Mouse (Mus musculus) gastrocnemius, adult 2 months (tissue): ENCODE measurements around the gene Fam214b. TPM values are rescaled to one million over a fixed set of nuclear protein-coding genes. Genes with fewer than 3 reads are reported as not detected.

Experiments
- DNase-seq: peaks from one replicate; pipeline ENCODE4 v3.0.0; 2022
- H3K27ac ChIP-seq: fragments of 200-600 bp; 2 replicates; pipeline ENCODE4 v1.8.1; 2022; ENCODE audit warnings: mild to moderate bottlenecking
- H3K4me3 ChIP-seq: fragments of 200-600 bp; 2 replicates; pipeline ENCODE4 v1.8.1; 2022; ENCODE audit warnings: mild to moderate bottlenecking, moderate library complexity
- CTCF ChIP-seq: fragments of 200-600 bp; IDR thresholded peaks from 2 replicates; pipeline ENCODE4 v1.8.1; 2022; ENCODE audit warnings: antibody characterized with exemption, mild to moderate bottlenecking, moderate library complexity
- intact Hi-C: fragments of 180-260 bp; cut with DNase I; formaldehyde crosslinking; loops from one replicate; pipeline ENCODE4 v1.15.1; 2025
- long read RNA-seq, 2 experiments: library from polyadenylated mRNA; stranded (forward); transcript quantifications; one replicate each; pipeline ENCODE4 v2.0.0; 2021
- total RNA-seq, 2 experiments: library from RNA; stranded (reverse); gene quantifications; 2 replicates each; pipeline ENCODE4 v1.2.3; 2021

Fam214b gene
- 10 to 100 TPM; 21.1 to 24.5 TPM for total RNA-seq
- long read RNA-seq, experiment 1, transcript Fam214b-204 (9 exons, 3,280 nt): minor isoform, 5 of 33 reads
- long read RNA-seq, experiment 1, transcript Fam214b-202 (9 exons, 3,107 nt): major isoform, 6 of 33 reads
- long read RNA-seq, experiment 1, transcript Fam214b-201 (9 exons, 3,074 nt): major isoform, 6 of 33 reads
- long read RNA-seq, experiment 1, partial matches to known transcripts: 6 of 33 reads
- long read RNA-seq, experiment 1, other reads (novel, unspliced or antisense): 10 of 33 reads
- long read RNA-seq, experiment 2, transcript Fam214b-202 (9 exons, 3,107 nt): minor isoform, 6 of 32 reads
- long read RNA-seq, experiment 2, transcript Fam214b-201 (9 exons, 3,074 nt): major isoform, 8 of 32 reads
- long read RNA-seq, experiment 2, partial matches to known transcripts: 5 of 32 reads
- long read RNA-seq, experiment 2, other reads (novel, unspliced or antisense): 13 of 32 reads

- H3K27ac ChIP-seq: peak within 1 kb of the TSS; percentile 96
- TF ChIP-seq CTCF: no peak
- DNase-seq: peak; percentile 99
- intact Hi-C loops: loop anchor here (2.0 to 10.0 kb wide), 4 partner anchors 67 to 449 kb away; partner anchors contain the start of genes Arhgef39 and Ccdc107
- H3K4me3 ChIP-seq: peak within 1 kb of the TSS; percentile 87
Observed at GRCm38 (mm10) chr4:43045659-43046302, at the start of gene Fam214b. Gene Fam214b, minus strand, starts transcription at chr4:43046220.

- Histone ChIP-seq H3K4me3 (no peak overlapping the region), H3K27ac (no peak overlapping the region)
- TF ChIP-seq CTCF: no peak
- DNase-seq: no peak
- intact Hi-C loops: no loop called here
Observed at GRCm38 (mm10) chr4:43091183-43091582, 45.2 kb upstream of the Fam214b start.

- H3K4me3 ChIP-seq: no peak overlapping the region
- H3K27ac ChIP-seq: no peak overlapping the region
- DNase-seq: no peak
- TF ChIP-seq CTCF: no peak
- intact Hi-C loops: no loop called here
Observed at GRCm38 (mm10) chr4:43089950-43090349, 43.9 kb upstream of the Fam214b start.

- no peak overlapping the region for H3K27ac ChIP-seq
- intact Hi-C loops: no loop called here
- no peak overlapping the region for H3K4me3 ChIP-seq
- DNase-seq: no peak
- no peak for TF ChIP-seq CTCF
Observed at GRCm38 (mm10) chr4:43082458-43082857, 36.4 kb upstream of the Fam214b start.

GRCm38 (mm10) chr4:43078071-43078718, 32.2 kb upstream of the Fam214b start:
- TF ChIP-seq CTCF: no peak
- DNase-seq: peak; percentile 20
- intact Hi-C loops: no loop called here
- no peak overlapping the region for H3K4me3 ChIP-seq
- H3K27ac ChIP-seq: no peak overlapping the region

GRCm38 (mm10) chr4:43074923-43075322, 28.9 kb upstream of the Fam214b start:
- Histone ChIP-seq H3K4me3 (no peak overlapping the region), H3K27ac (no peak overlapping the region)
- TF ChIP-seq CTCF: no peak
- intact Hi-C loops: no loop called here
- DNase-seq: no peak

GRCm38 (mm10) chr4:43065471-43065870, 19.5 kb upstream of the Fam214b start:
- DNase-seq: no peak
- no peak for TF ChIP-seq CTCF
- Histone ChIP-seq H3K27ac (no peak overlapping the region), H3K4me3 (no peak overlapping the region)
- intact Hi-C loops: no loop called here

- TF ChIP-seq CTCF: peak; percentile 7; the same call in 1 of the 2 replicates
- no peak for DNase-seq
- Histone ChIP-seq H3K27ac (no peak overlapping the region), H3K4me3 (peak overlapping the region; percentile 82)
- intact Hi-C loops: no loop called here
Observed at GRCm38 (mm10) chr4:43060286-43060685, 14.3 kb upstream of the Fam214b start.

- intact Hi-C loops: no loop called here
- no peak for TF ChIP-seq CTCF
- peak overlapping the region; percentile 85; the same call in 1 of the 2 replicates for H3K27ac ChIP-seq
- H3K4me3 ChIP-seq: peak overlapping the region; percentile 82
- DNase-seq: no peak
Observed at GRCm38 (mm10) chr4:43059697-43060096, 13.7 kb upstream of the Fam214b start.

GRCm38 (mm10) chr4:43058753-43059654, 13.0 kb upstream of the Fam214b start, which contains the start of gene Unc13b:
Gene Unc13b, plus strand, starts transcription at chr4:43058953.
- Histone ChIP-seq H3K4me3 (peak within 1 kb of the TSS; percentile 82), H3K27ac (peak within 1 kb of the TSS; percentile 85)
- no peak for TF ChIP-seq CTCF
- DNase-seq: peak; percentile 91
- intact Hi-C loops: no loop called here

- H3K4me3 ChIP-seq: peak overlapping the region; percentile 82
- no peak overlapping the region for H3K27ac ChIP-seq
- intact Hi-C loops: no loop called here
- no peak for TF ChIP-seq CTCF
- no peak for DNase-seq
Observed at GRCm38 (mm10) chr4:43058392-43058752, 12.4 kb upstream of the Fam214b start.

- intact Hi-C loops: no loop called here
- no peak overlapping the region for H3K4me3 ChIP-seq
- DNase-seq: no peak
- TF ChIP-seq CTCF: no peak
- no peak overlapping the region for H3K27ac ChIP-seq
Observed at GRCm38 (mm10) chr4:43057654-43058053, 11.6 kb upstream of the Fam214b start.
